Mouse (Mus musculus): ENCODE results near the gene Vamp2. TPM values are rescaled to one million over a fixed set of nuclear protein-coding genes. Genes with fewer than 3 reads are reported as not detected.
A peak's percentile ranks its signal among the peaks of the same experiment; 100 is the strongest.
"Not testable (repeated sequence)": the region's sequence is repeated elsewhere in the genome, so short reads cannot be mapped to it uniquely, and the experiment has no call there.

Vamp2 gene
- total RNA-seq, 2 experiments from 2014 or later = 71.1 to 85.8 TPM

GRCm38 (mm10) chr11:69078041-69078440, 10.2 kb upstream of the Vamp2 start:
- no peak for DNase-seq
- intact Hi-C loops (cut with DNase I) = no loop called here

GRCm38 (mm10) chr11:69078805-69079438, 9.4 kb upstream of the Vamp2 start:
- peak; percentile 35 to 39 for DNase-seq
- intact Hi-C loops (cut with DNase I) = no loop called here

GRCm38 (mm10) chr11:69080102-69080854, 8.0 kb upstream of the Vamp2 start:
- no peak for DNase-seq
- intact Hi-C loops (cut with DNase I) = no loop called here

- intact Hi-C loops (cut with DNase I) = no loop called here
- DNase-seq = no peak
Observed at GRCm38 (mm10) chr11:69080855-69081222, 7.5 kb upstream of the Vamp2 start.

- intact Hi-C loops (cut with DNase I) = no loop called here
Observed at GRCm38 (mm10) chr11:69081613-69082012, 6.7 kb upstream of the Vamp2 start.

GRCm38 (mm10) chr11:69085608-69086007, 2.7 kb upstream of the Vamp2 start:
- DNase-seq = no peak
- intact Hi-C loops (cut with DNase I) = no loop called here

More at GRCm38 (mm10) chr11:69081613-69082012, 6.7 kb upstream of the Vamp2 start:
- no peak for DNase-seq

GRCm38 (mm10) chr11:69086390-69086789, 1.9 kb upstream of the Vamp2 start:
- intact Hi-C loops (cut with DNase I) = no loop called here
- DNase-seq = peak in 1 of 2 experiments; percentile 37

GRCm38 (mm10) chr11:69087082-69087481, 1.2 kb upstream of the Vamp2 start:
- intact Hi-C loops (cut with DNase I) = no loop called here
- DNase-seq = peak in 1 of 2 experiments; percentile 56

GRCm38 (mm10) chr11:69087597-69087996, 693 bp upstream of the Vamp2 start:
- peak in 1 of 2 experiments; percentile 9 for DNase-seq
- intact Hi-C loops (cut with DNase I) = no loop called here

- intact Hi-C loops (cut with DNase I) = loop anchor here (2.0 kb wide), 2 partner anchors 16 to 34 kb away; partner anchors contain the start of gene 9130213A22Rik
- DNase-seq = peak in 1 of 2 experiments; percentile 30
Observed at GRCm38 (mm10) chr11:69088856-69089615, 746 bp downstream of the Vamp2 start.

- no peak for DNase-seq
- intact Hi-C loops (cut with DNase I) = loop anchor here (2.0 to 10.0 kb wide), 3 partner anchors 17 to 325 kb away; partner anchors contain the start of genes 9130213A22Rik and Kdm6b
Observed at GRCm38 (mm10) chr11:69089616-69090290, 1.5 kb downstream of the Vamp2 start.

GRCm38 (mm10) chr11:69090367-69090766, 2.1 kb downstream of the Vamp2 start:
- intact Hi-C loops (cut with DNase I) = loop anchor here (10.0 kb wide), 1 partner anchor 324 kb away; the partner anchor contains the start of gene Kdm6b

GRCm38 (mm10) chr11:69091566-69092385, 3.5 kb downstream of the Vamp2 start:
- intact Hi-C loops (cut with DNase I) = loop anchor here (10.0 kb wide), 1 partner anchor 323 kb away; the partner anchor contains the start of gene Kdm6b
- no peak for DNase-seq

More at GRCm38 (mm10) chr11:69090367-69090766, 2.1 kb downstream of the Vamp2 start:
- DNase-seq = no peak

GRCm38 (mm10) chr11:69092386-69092751, 4.1 kb downstream of the Vamp2 start:
- intact Hi-C loops (cut with DNase I) = loop anchor here (10.0 kb wide), 1 partner anchor 322 kb away; the partner anchor contains the start of gene Kdm6b
- DNase-seq = peak; percentile 92 to 95

GRCm38 (mm10) chr11:69092871-69093270, 4.6 kb downstream of the Vamp2 start:
- intact Hi-C loops (cut with DNase I) = loop anchor here (10.0 kb wide), 1 partner anchor 322 kb away; the partner anchor contains the start of gene Kdm6b

GRCm38 (mm10) chr11:69093856-69094255, 5.6 kb downstream of the Vamp2 start:
- not testable (repeated sequence) for DNase-seq
- intact Hi-C loops (cut with DNase I) = loop anchor here (10.0 kb wide), 1 partner anchor 321 kb away; the partner anchor contains the start of gene Kdm6b

More at GRCm38 (mm10) chr11:69092871-69093270, 4.6 kb downstream of the Vamp2 start:
- DNase-seq = no peak

GRCm38 (mm10) chr11:69094697-69095429, 6.6 kb downstream of the Vamp2 start, which contains the start of gene Per1:
Gene Per1 (plus strand): TSS chr11:69095217.
- DNase-seq = peak; percentile 99 to 100
- intact Hi-C loops (cut with DNase I) = loop anchor here (10.0 kb wide), 1 partner anchor 320 kb away; the partner anchor contains the start of gene Kdm6b

Data from heart, postnatal 10 days (tissue).